Mouse (Mus musculus) CH12F3 (cell line): ENCODE results near the gene Med4.

Experiments used
- in situ Hi-C: fragments of 300-500 bp; cut with MboI; formaldehyde crosslinking; loops from 2 replicates; pipeline ENCODE4 v1.14.3; 2020; ENCODE audit warnings: low sequenced_read_pairs

Med4 gene

GRCm38 (mm10) chr14:73552341-73553121 is 42.7 kb downstream of the Med4 start:
- in situ Hi-C loops, result no loop called here

GRCm38 (mm10) chr14:73553122-73553696 is 43.4 kb downstream of the Med4 start:
- in situ Hi-C loops, result no loop called here
